Mouse (Mus musculus): ENCODE results near the gene Abcc5. TPM values are rescaled to one million over a fixed set of nuclear protein-coding genes. Genes with fewer than 3 reads are reported as not detected.

The Abcc5 gene
- polyA plus RNA-seq, 1 experiment from 2014 or later: 131 TPM

DNA sequence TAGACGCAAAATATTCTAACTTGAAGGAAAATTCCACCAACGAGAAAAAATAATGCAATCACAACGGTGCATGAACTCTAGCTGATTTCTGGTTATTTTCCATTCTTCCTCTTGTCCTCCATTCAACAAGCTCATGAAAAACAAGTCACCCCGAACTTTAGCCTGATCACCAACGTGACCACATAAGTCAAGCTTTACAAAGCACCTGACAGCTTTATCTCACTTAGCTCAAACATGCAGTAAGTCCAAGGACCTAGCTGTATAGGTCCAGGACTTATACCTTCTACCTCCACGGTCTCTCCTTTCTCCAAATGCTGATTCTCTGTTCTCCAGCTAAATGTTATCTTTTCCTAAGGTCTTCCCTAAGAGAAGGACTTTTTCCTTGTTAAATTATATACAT is 10.4 kb downstream of the Abcc5 start:
- 87% methylated on average over 6 of the region's 6 CpGs for WGBS
- ATAC-seq (ENCODE audit: low FRiP score, low read depth): no peak
- Histone ChIP-seq H3K4me1 (no peaks in the 10 kb centered on the region), H3K9ac (no peak overlapping the region), H3K4me2 (replicated peaks) (no peak overlapping the region), H3K27me3 (replicated peaks) (no peaks in the 10 kb centered on the region), H3K4me3 (no peak overlapping the region), H3K27ac (no peak overlapping the region), H3K36me3 (peaks cover 20% of the 10 kb centered on the region; the same call in 1 of the 2 replicates), H3K9me3 (no peaks in the 10 kb centered on the region)

DNA sequence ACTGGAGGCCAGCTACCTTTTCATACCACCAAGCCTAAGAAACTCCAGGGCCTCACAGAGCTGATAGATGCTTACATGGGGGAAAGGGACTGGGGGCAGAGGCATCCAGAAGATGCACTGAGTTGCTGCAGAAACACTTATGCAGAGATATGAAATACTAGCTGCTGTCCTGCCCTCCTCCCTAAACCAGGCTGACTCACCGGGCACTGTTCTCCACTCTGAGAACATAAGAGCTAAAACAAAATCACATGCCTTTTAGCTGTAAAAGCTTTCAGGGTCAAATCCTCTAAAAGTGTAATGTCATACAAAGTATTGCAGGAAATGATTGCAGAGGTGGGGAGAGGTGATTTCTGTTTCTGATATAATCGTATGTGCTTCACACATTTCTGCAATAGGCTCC is 11.0 kb downstream of the Abcc5 start:
- no peak for ATAC-seq (ENCODE audit: low FRiP score, low read depth)
- Histone ChIP-seq H3K36me3 (peaks cover 17% of the 10 kb centered on the region; the same call in 1 of the 2 replicates), H3K4me2 (replicated peaks) (no peak overlapping the region), H3K27me3 (replicated peaks) (no peaks in the 10 kb centered on the region), H3K9me3 (no peaks in the 10 kb centered on the region), H3K27ac (no peak overlapping the region), H3K4me1 (no peaks in the 10 kb centered on the region), H3K4me3 (no peak overlapping the region), H3K9ac (no peak overlapping the region)
- WGBS: 93% methylated on average over 2 of the region's 2 CpGs

DNA sequence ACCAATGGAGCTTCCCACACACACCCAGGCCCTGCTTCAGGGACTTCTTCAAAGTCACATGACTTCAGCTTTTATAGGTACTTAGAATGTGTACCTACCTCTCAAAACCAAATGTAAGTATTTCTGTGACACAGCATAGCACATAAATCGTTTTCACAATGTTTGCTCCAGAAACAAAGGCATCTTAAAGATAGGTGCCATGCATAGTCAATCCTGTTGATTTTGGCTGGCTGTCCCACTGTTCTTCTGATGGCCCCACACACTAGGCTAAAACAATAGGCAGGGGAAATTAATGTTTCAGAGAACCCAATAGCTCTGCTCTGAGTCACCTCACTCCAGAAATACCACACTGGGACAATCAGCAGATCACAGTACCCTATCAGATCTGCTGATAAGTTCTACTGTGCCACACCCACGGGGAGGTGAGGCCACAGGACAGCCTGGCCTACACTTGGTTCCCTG is 12.3 kb downstream of the Abcc5 start:
- Histone ChIP-seq H3K27me3 (replicated peaks) (no peaks in the 10 kb centered on the region), H3K4me3 (no peak overlapping the region), H3K9me3 (no peaks in the 10 kb centered on the region), H3K4me1 (no peaks in the 10 kb centered on the region), H3K4me2 (replicated peaks) (no peak overlapping the region), H3K9ac (no peak overlapping the region), H3K27ac (no peak overlapping the region), H3K36me3 (peaks cover 10% of the 10 kb centered on the region; the same call in 1 of the 2 replicates)
- 84% methylated on average over 2 of the region's 2 CpGs for WGBS
- no peak for ATAC-seq (ENCODE audit: low FRiP score, low read depth)

DNA sequence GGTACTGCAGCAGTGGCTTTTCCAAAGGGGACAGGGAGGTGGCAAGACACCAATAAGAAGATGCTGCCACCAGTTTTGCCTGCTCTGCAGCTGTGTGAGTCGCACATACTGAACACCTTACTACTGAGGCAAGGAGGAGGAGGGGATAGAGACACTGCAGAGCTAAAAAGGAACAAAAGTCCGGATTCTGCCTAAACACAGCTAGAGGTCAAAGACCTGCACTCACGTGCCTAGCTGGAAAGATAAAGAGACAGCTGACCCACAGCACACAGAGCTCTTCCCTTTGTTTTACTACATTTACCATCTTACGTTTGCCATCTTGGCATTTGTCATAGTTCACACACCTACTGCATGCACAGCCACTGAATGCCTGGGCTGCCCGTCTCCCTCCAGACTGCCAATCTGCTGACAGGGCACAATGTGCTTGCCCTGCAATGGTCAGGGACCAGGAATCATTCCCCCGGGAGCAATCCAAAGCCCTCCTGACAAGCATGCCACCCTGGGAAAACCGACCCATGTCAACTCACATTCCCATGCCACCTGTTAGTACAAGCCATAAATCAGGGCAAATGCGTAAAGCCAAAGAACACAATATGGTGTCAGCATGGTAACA is 14.1 kb downstream of the Abcc5 start:
- no peaks in the 10 kb centered on the region for H3K4me1 ChIP-seq
- no peaks in the 10 kb centered on the region; the same call in 1 of the 2 replicates for H3K36me3 ChIP-seq
- H3K9me3 ChIP-seq: no peaks in the 10 kb centered on the region
- no peak overlapping the region for H3K4me2 ChIP-seq (replicated peaks)
- ATAC-seq (ENCODE audit: low FRiP score, low read depth): no peak
- no peak overlapping the region for H3K4me3 ChIP-seq
- H3K27ac ChIP-seq: no peak overlapping the region
- 76% methylated on average over 8 of the region's 8 CpGs for WGBS
- no peaks in the 10 kb centered on the region for H3K27me3 ChIP-seq (replicated peaks)
- H3K9ac ChIP-seq: no peak overlapping the region

DNA sequence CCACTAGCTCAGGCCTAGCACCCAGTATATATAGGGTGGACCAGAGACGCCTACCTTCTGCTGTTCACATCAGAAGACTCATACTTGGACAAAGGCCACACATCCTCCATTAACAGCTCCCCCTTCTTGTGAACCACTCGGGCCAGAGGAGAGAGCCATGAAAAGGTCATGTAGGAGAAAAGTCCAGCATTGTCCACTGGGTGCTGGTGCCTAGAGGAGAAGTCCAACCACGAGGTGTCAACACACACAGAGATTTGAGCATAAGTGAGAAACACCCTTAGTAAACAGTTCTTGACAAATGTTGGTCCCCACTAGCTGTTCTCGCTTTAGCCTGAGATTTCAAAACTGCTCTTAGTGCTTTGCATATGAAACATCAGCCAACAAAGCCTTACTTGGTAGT is 20.9 kb downstream of the Abcc5 start:
- Histone ChIP-seq H3K9me3 (no peaks in the 10 kb centered on the region), H3K27ac (no peak overlapping the region), H3K4me1 (no peaks in the 10 kb centered on the region), H3K36me3 (peaks cover 38% of the 10 kb centered on the region), H3K4me2 (replicated peaks) (no peak overlapping the region), H3K4me3 (no peak overlapping the region), H3K27me3 (replicated peaks) (no peaks in the 10 kb centered on the region), H3K9ac (no peak overlapping the region)
- 91% methylated on average over 4 of the region's 4 CpGs for WGBS
- ATAC-seq (ENCODE audit: low FRiP score, low read depth): no peak

DNA sequence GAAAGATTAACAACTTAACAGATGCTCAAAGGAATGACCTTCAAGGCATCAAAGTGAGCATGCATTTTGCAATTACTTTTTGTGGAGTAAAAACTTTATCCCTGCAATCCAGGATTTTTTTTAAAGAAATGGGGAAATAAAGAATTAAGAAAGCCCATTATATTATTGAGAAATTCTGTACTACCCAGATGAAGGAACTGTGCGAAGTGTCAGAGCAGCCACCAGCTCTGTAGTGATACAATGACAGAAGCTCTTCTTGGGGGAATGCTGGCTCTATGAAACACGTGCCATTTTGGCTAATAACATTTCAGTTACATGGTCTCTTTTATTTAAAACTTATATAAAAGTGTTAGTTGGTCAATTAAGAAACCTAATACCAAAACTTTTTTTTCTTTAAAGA is 22.9 kb downstream of the Abcc5 start:
- peaks cover 57% of the 10 kb centered on the region for H3K36me3 ChIP-seq
- ATAC-seq (ENCODE audit: low FRiP score, low read depth): no peak
- no peaks in the 10 kb centered on the region for H3K9me3 ChIP-seq

DNA sequence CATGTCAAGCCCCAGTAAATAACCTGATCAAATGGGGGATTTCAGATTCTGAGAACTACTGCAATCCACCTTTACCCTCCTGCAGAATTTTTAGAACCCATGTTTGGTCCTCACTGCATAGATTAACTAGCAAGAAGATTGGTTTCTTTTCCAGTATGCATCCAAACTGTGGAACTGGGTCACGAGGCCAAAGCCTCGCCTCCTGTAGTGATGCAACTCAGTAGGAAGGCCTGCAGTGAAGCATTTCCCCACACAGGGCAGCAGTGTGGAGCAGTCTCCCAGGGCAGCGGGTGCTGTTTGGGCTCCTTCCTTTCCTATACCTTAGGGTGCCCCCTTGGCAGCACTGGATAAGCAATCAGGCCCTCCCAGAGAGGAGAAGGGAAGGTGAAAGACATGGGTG is 24.6 kb downstream of the Abcc5 start:
- ATAC-seq (ENCODE audit: low FRiP score, low read depth): no peak
- Histone ChIP-seq H3K27me3 (replicated peaks) (no peaks in the 10 kb centered on the region), H3K9me3 (no peaks in the 10 kb centered on the region), H3K4me2 (replicated peaks) (no peak overlapping the region), H3K4me1 (no peaks in the 10 kb centered on the region), H3K9ac (no peak overlapping the region), H3K36me3 (peaks cover 69% of the 10 kb centered on the region), H3K4me3 (no peak overlapping the region), H3K27ac (no peak overlapping the region)
- 90% methylated on average over 3 of the region's 3 CpGs for WGBS

More for the DNA sequence above, 22.9 kb downstream of the Abcc5 start:
- Histone ChIP-seq H3K4me1 (no peaks in the 10 kb centered on the region), H3K9ac (no peak overlapping the region), H3K4me2 (replicated peaks) (no peak overlapping the region), H3K4me3 (no peak overlapping the region), H3K27me3 (replicated peaks) (no peaks in the 10 kb centered on the region), H3K27ac (no peak overlapping the region)
- 92% methylated on average over 2 of the region's 2 CpGs for WGBS

DNA sequence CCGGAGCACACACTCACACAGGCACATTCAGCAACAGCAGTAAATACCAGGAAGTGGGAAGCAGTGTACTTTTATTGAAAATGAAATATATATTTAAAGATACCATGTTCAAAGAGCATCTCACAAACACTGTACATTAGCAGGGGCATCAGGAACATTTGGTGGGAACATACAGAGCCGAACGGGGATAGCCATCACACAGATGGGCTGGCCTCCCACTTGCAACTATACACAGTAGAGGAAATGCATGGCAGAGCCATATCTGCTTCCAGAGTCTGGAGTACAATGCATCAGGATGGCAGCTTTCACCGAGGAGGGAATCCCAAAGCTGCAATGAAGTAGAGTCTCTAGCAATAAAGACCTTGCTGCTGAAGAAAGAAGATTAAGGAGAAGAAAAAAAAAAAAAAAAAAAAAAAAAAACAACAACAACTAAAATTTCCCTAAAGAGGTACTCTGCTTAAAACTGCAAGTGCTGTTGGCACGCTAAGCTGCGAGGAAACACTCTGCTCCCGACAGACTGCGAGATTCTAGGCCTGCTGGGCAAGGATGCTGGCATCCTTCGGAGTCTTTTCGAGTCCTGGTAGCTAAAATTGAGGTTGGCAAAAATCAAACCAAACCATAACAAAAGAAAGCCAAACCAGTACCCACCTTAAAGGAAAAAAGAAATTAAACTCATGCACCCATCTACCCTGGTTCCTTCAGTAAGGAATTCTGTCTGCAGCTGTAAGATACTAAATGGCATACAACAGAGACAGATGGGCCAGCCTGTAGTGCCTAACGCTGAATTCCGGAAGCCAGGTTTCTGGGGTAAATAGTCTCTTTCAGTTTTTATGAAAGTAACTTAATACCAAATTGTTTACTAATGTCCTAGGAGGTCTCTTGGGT is 25.2 kb downstream of the Abcc5 start:
- Histone ChIP-seq H3K4me1 (no peaks in the 10 kb centered on the region), H3K9me3 (no peaks in the 10 kb centered on the region), H3K27me3 (replicated peaks) (no peaks in the 10 kb centered on the region), H3K27ac (no peak overlapping the region), H3K36me3 (peaks cover 76% of the 10 kb centered on the region), H3K9ac (no peak overlapping the region), H3K4me2 (replicated peaks) (no peak overlapping the region), H3K4me3 (no peak overlapping the region)
- no peak for ATAC-seq (ENCODE audit: low FRiP score, low read depth)
- WGBS: 93% methylated on average over 12 of the region's 12 CpGs

DNA sequence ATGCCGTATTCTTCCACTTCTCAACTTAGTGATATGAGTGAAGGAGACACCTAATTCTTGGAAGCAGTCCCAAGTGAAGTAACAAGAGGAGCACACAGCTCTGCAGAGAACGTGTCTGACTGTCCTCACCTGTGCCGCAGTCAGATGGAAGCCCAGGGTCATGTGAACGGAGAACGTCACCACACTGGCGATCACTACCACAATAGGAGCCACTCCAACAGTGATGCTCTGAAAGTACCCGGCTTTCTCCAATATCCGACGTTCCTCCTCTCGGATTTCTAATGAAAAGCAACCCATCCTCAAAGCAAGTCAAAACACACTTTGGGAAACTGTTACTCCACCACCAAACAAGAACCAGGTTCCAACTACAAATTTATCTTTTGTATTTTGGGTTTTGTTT is 29.3 kb downstream of the Abcc5 start:
- H3K4me1 ChIP-seq: no peaks in the 10 kb centered on the region
- ATAC-seq (ENCODE audit: low FRiP score, low read depth): no peak
- no peaks in the 10 kb centered on the region for H3K27me3 ChIP-seq (replicated peaks)
- no peak overlapping the region for H3K4me2 ChIP-seq (replicated peaks)
- 93% methylated on average over 10 of the region's 10 CpGs for WGBS
- H3K4me3 ChIP-seq: no peak overlapping the region
- peaks cover 71% of the 10 kb centered on the region for H3K36me3 ChIP-seq
- no peak overlapping the region for H3K27ac ChIP-seq
- H3K9me3 ChIP-seq: no peaks in the 10 kb centered on the region
- H3K9ac ChIP-seq: no peak overlapping the region

DNA sequence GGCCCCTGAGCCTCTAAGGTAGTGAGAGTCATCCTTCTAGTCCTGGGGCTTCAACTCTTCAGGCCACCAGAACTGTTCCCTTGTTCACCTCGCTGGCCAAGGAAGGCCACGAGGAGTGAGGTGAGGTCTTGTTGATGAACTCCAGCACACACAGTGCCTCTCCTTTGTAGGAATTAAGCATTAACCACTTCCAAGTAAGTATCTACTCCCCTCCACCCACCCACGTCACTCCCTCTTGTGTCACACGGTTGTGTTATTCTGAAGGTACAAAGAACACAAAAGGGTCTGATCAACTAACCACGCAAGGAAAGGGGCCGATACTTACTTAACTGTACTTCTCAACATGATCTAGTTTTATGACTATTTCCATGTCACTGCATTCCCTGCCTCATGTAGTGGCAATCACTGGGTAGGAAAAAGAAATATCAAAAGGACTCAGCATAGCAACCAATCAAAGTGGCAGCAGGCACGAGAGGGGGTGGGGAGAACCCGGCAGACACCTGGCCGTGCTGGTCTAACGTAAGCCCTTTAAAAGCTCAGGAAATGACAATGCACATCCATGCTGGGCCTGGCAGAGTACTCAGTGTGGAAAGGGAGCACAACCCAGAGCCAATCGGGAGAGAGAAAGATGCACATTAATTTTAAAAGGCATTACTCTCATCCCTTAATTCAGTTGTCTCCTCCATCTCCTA is 30.8 kb downstream of the Abcc5 start:
- 90% methylated on average over 11 of the region's 11 CpGs for WGBS
- Histone ChIP-seq H3K4me2 (replicated peaks) (no peak overlapping the region), H3K27ac (no peak overlapping the region), H3K4me1 (no peaks in the 10 kb centered on the region), H3K36me3 (peaks cover 76% of the 10 kb centered on the region), H3K4me3 (no peak overlapping the region), H3K9me3 (no peaks in the 10 kb centered on the region), H3K27me3 (replicated peaks) (no peaks in the 10 kb centered on the region), H3K9ac (no peak overlapping the region)
- no peak for ATAC-seq (ENCODE audit: low FRiP score, low read depth)

DNA sequence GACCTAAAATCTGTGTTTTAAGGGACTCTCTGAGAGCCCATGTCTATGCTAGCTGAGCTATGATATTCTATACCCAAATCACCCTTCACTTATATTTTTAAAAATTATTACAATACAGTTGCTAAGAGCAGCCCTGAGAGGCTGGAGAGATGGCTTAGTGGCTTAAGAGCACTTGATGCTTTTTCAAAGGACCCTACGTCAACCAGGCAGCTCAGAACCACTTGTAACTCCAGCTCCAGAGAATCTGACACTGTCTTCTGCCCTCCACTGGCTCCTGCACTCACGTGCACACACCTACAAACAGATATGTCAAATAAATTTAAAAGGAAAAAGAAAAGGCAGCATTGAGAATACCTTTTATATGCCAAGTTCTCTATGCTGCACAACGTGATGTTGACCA is 34.4 kb downstream of the Abcc5 start:
- Histone ChIP-seq H3K36me3 (peaks cover 74% of the 10 kb centered on the region), H3K27ac (no peak overlapping the region), H3K9ac (no peak overlapping the region), H3K27me3 (replicated peaks) (no peaks in the 10 kb centered on the region), H3K4me1 (no peaks in the 10 kb centered on the region), H3K4me3 (no peak overlapping the region), H3K4me2 (replicated peaks) (no peak overlapping the region), H3K9me3 (no peaks in the 10 kb centered on the region)
- no peak for ATAC-seq (ENCODE audit: low FRiP score, low read depth)
- WGBS: 86% methylated on average over 3 of the region's 3 CpGs

DNA sequence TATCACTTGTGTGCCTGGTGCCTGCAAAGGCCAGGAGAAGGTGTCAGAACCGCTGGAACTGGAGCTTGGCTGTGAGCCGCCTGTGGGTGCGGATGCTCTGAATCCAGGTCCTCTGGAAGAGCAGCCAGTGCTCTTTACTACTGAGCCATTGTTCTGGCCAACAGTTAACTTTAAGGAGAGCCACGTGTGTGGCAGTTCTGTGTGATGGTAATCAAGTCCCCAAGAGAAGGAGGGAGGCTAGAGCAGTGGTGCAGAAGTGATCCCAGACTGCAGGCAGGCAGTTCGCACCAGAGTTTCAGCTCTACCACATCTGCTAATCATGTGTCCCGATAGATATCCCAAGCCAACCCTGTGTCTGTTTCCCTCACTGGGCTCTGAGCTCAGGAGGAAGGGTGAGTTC is 36.0 kb downstream of the Abcc5 start:
- Histone ChIP-seq H3K36me3 (peaks cover 64% of the 10 kb centered on the region), H3K27me3 (replicated peaks) (no peaks in the 10 kb centered on the region), H3K27ac (no peak overlapping the region), H3K4me2 (replicated peaks) (no peak overlapping the region), H3K4me1 (no peaks in the 10 kb centered on the region), H3K9ac (no peak overlapping the region), H3K4me3 (no peak overlapping the region), H3K9me3 (no peaks in the 10 kb centered on the region)
- 76% methylated on average over 6 of the region's 6 CpGs for WGBS
- no peak for ATAC-seq (ENCODE audit: low FRiP score, low read depth)

Measured in neural tube, embryonic 12.5 days (tissue).